9 mouse cellular contexts compared by ENCODE assay signal in genomic region chr2:32654743-32655393, GRCm38 (mm10). TPM values are rescaled to one million over a fixed set of nuclear protein-coding genes. Genes with fewer than 3 reads are reported as not detected.
DNase-seq lines count a peak whose midpoint lies in the region; ATAC-seq and TF ChIP-seq lines count a peak whose summit lies in the region.
"Had no signal": no experiment of that assay in that cellular context is flagged by ENCODE, and none has a peak within 500 bp of the region (broad histone marks: within the 10 kb centered on the region; RNA-seq: fewer than 3 reads in every experiment).

No protein-coding gene starts in this region.

- H3K27me3 ChIP-seq in midbrain, embryonic 10.5 days (ENCODE audit: low read depth, poor library complexity, severe bottlenecking) = no peaks in the 10 kb centered on the region
- no peaks in the 10 kb centered on the region for H3K27me3 ChIP-seq in midbrain, postnatal 0 days (ENCODE audit: insufficient read depth, low read length)
- no peaks in the 10 kb centered on the region for H3K27me3 ChIP-seq in hindbrain, embryonic 14.5 days (ENCODE audit: control insufficient read depth, insufficient read depth, low read length)
- H3K27me3 ChIP-seq in liver, embryonic 13.5 days = no peaks in the 10 kb centered on the region
- H3K27me3 ChIP-seq in stomach, embryonic 16.5 days (ENCODE audit: control insufficient read depth, insufficient read depth, low read length) = no peaks in the 10 kb centered on the region

- H3K36me3 ChIP-seq in midbrain, embryonic 10.5 days = no peaks in the 10 kb centered on the region
- no peaks in the 10 kb centered on the region for H3K36me3 ChIP-seq in midbrain, postnatal 0 days (ENCODE audit: insufficient read depth, low read length)
- no peaks in the 10 kb centered on the region for H3K36me3 ChIP-seq in hindbrain, embryonic 14.5 days (replicated peaks; ENCODE audit: control insufficient read depth, insufficient read depth)
- H3K36me3 ChIP-seq in liver, embryonic 13.5 days = no peaks in the 10 kb centered on the region; the same call in 1 of the 2 replicates
- no peaks in the 10 kb centered on the region for H3K36me3 ChIP-seq in stomach, embryonic 16.5 days (ENCODE audit: control insufficient read depth, insufficient read depth, low read length)

- no peak for TF ChIP-seq CTCF in midbrain, postnatal 0 days (IDR thresholded peaks at IDR 0.05)

- no peak for ATAC-seq in midbrain, postnatal 0 days (ENCODE audit: low FRiP score)
- ATAC-seq in hindbrain, embryonic 14.5 days (ENCODE audit: low FRiP score) = no peak
- no peak for ATAC-seq in liver, embryonic 13.5 days (ENCODE audit: low read depth)
- ATAC-seq in stomach, embryonic 16.5 days (ENCODE audit: insufficient read depth, low FRiP score) = no peak
- no peak for ATAC-seq in monocyte, adult 5-6 weeks (replicated peaks; ENCODE audit: insufficient number of reproducible peaks, low FRiP score, low TSS enrichment, poor library complexity, severe bottlenecking)

- peak overlapping the region; percentile 53 for H3K27ac ChIP-seq in midbrain, embryonic 10.5 days (replicated peaks)
- H3K27ac ChIP-seq in midbrain, postnatal 0 days (ENCODE audit: low read depth, low read length) = no peak overlapping the region; the same call in 1 of the 2 replicates
- H3K27ac ChIP-seq in hindbrain, embryonic 14.5 days = peak overlapping the region; percentile 16; the same call in 1 of the 2 replicates
- peak overlapping the region; percentile 41 for H3K27ac ChIP-seq in liver, embryonic 13.5 days
- H3K27ac ChIP-seq in stomach, embryonic 16.5 days (ENCODE audit: low read length) = peak overlapping the region; percentile 66

- H3K9me3 ChIP-seq in midbrain, embryonic 10.5 days (replicated peaks) = no peaks in the 10 kb centered on the region
- H3K9me3 ChIP-seq in midbrain, postnatal 0 days (ENCODE audit: low read length) = no peaks in the 10 kb centered on the region
- H3K9me3 ChIP-seq in hindbrain, embryonic 14.5 days (ENCODE audit: control insufficient read depth, low read length) = no peaks in the 10 kb centered on the region
- no peaks in the 10 kb centered on the region for H3K9me3 ChIP-seq in liver, embryonic 13.5 days (replicated peaks)
- H3K9me3 ChIP-seq in stomach, embryonic 16.5 days (replicated peaks; ENCODE audit: control insufficient read depth, low read length) = no peaks in the 10 kb centered on the region

- no peak for DNase-seq in midbrain, embryonic 10.5 days (ENCODE audit: low spot score)
- DNase-seq in midbrain, postnatal 0 days (ENCODE audit: low spot score) = no peak
- no peak for DNase-seq in hindbrain, embryonic 14.5 days (ENCODE audit: low spot score)
- DNase-seq in liver, embryonic 13.5 days = no peak
- no peak for DNase-seq in right cerebral cortex, postnatal 14 days
- DNase-seq in adrenal gland, postnatal 4 days (ENCODE audit: low spot score in 2 of 2) = no peak
- DNase-seq: gastrocnemius, postnatal 10 days had no signal

- no peak overlapping the region for H3K4me3 ChIP-seq in midbrain, embryonic 10.5 days
- no peak overlapping the region for H3K4me3 ChIP-seq in midbrain, postnatal 0 days (ENCODE audit: low read depth, low read length)
- H3K4me3 ChIP-seq in hindbrain, embryonic 14.5 days (replicated peaks; ENCODE audit: low read length) = no peak overlapping the region
- H3K4me3 ChIP-seq in liver, embryonic 13.5 days (replicated peaks) = no peak overlapping the region
- H3K4me3 ChIP-seq in stomach, embryonic 16.5 days (replicated peaks; ENCODE audit: low read length) = no peak overlapping the region

- WGBS in midbrain, embryonic 10.5 days = 82% methylated on average over 14 of the region's 14 CpGs
- WGBS in midbrain, postnatal 0 days = 82% methylated on average over 14 of the region's 14 CpGs
- 76% methylated on average over 14 of the region's 14 CpGs for whole genome bisulfite sequencing in hindbrain, embryonic 14.5 days
- WGBS in liver, embryonic 13.5 days (ENCODE audit: insufficient replicate concordance) = 43% methylated on average over 14 of the region's 14 CpGs
- WGBS in stomach, embryonic 16.5 days = 61% methylated on average over 14 of the region's 14 CpGs

- no peak overlapping the region for H3K9ac ChIP-seq in midbrain, postnatal 0 days (replicated peaks; ENCODE audit: low read length, poor library complexity, severe bottlenecking)
- H3K9ac ChIP-seq in hindbrain, embryonic 14.5 days = no peak overlapping the region
- H3K9ac ChIP-seq in liver, embryonic 13.5 days = 0 out of 2 replicates have a peak overlapping the region, but pooled peaks have one; percentile 0
- peak overlapping the region; percentile 35; the same call in 1 of the 2 replicates for H3K9ac ChIP-seq in stomach, embryonic 16.5 days (ENCODE audit: low read length)

- no peak overlapping the region for H3K4me2 ChIP-seq in midbrain, postnatal 0 days (ENCODE audit: low read depth, low read length, poor library complexity, severe bottlenecking)
- no peak overlapping the region for H3K4me2 ChIP-seq in hindbrain, embryonic 14.5 days (replicated peaks)
- no peak overlapping the region for H3K4me2 ChIP-seq in liver, embryonic 13.5 days
- no peak overlapping the region for H3K4me2 ChIP-seq in stomach, embryonic 16.5 days (ENCODE audit: low read depth, low read length)

- peaks cover 20% of the 10 kb centered on the region for H3K4me1 ChIP-seq in midbrain, embryonic 10.5 days
- H3K4me1 ChIP-seq in midbrain, postnatal 0 days (ENCODE audit: insufficient read depth, low read length) = no peaks in the 10 kb centered on the region
- H3K4me1 ChIP-seq in hindbrain, embryonic 14.5 days (replicated peaks; ENCODE audit: control insufficient read depth, insufficient read depth, low read length) = no peaks in the 10 kb centered on the region
- H3K4me1 ChIP-seq in liver, embryonic 13.5 days (replicated peaks) = peaks cover 63% of the 10 kb centered on the region
- peaks cover 15% of the 10 kb centered on the region; the same call in 1 of the 2 replicates for H3K4me1 ChIP-seq in stomach, embryonic 16.5 days (ENCODE audit: control insufficient read depth, insufficient read depth, low read length)

RNA-seq across cellular contexts. Expression of gene Eng, which starts 8.5 kb away (rescaled TPM):
- 25.6 and 29.2 TPM in 2 replicates for polyA plus RNA-seq in midbrain, embryonic 10.5 days (2016; fragmentation: Nextera tagmentation; extraction: Ambion mirVana)
- 16.7 and 20.0 TPM in 2 replicates for total RNA-seq in midbrain, postnatal 0 days (2014; rRNA removed)
- polyA plus RNA-seq in midbrain, postnatal 0 days (2015; fragmentation: Nextera tagmentation; extraction: Ambion mirVana) = 20.3 and 21.3 TPM in 2 replicates
- 28.1 and 30.5 TPM in 2 replicates for polyA plus RNA-seq in hindbrain, embryonic 14.5 days (2014; fragmentation: Nextera tagmentation; extraction: Ambion mirVana)
- polyA plus RNA-seq in liver, embryonic 13.5 days (2015; fragmentation: Nextera tagmentation; extraction: Ambion mirVana) = 20.6 and 23.4 TPM in 2 replicates
- polyA plus RNA-seq in stomach, embryonic 16.5 days (2015; fragmentation: Nextera tagmentation; extraction: Ambion mirVana) = 63.6 and 64.5 TPM in 2 replicates
- 0.19 to 1.1 TPM (median 0.48 TPM) in 3 replicates for total RNA-seq in monocyte, adult 5-6 weeks (2017)
- total RNA-seq in adrenal gland, postnatal 4 days (2021) = 100 to 1,000 TPM in 1 of 2 experiments, 10 to 100 TPM in 1; 97.4 to 103 TPM

RNA-seq across cellular contexts. Expression of gene Ak1, which starts 33.3 kb away (rescaled TPM):
- polyA plus RNA-seq in midbrain, embryonic 10.5 days (2016; fragmentation: Nextera tagmentation; extraction: Ambion mirVana) = 26.4 and 30.3 TPM in 2 replicates
- 99.6 and 107 TPM in 2 replicates for total RNA-seq in midbrain, postnatal 0 days (2014; rRNA removed)
- polyA plus RNA-seq in midbrain, postnatal 0 days (2015; fragmentation: Nextera tagmentation; extraction: Ambion mirVana) = 114 and 133 TPM in 2 replicates
- 78.1 and 82.0 TPM in 2 replicates for polyA plus RNA-seq in hindbrain, embryonic 14.5 days (2014; fragmentation: Nextera tagmentation; extraction: Ambion mirVana)
- 2.2 and 2.3 TPM in 2 replicates for polyA plus RNA-seq in liver, embryonic 13.5 days (2015; fragmentation: Nextera tagmentation; extraction: Ambion mirVana)
- 27.4 and 60.2 TPM in 2 replicates for polyA plus RNA-seq in stomach, embryonic 16.5 days (2015; fragmentation: Nextera tagmentation; extraction: Ambion mirVana)
- total RNA-seq in monocyte, adult 5-6 weeks (2017) = 0.43 TPM in 1 of 3 replicates, not detected in the others
- 10 to 100 TPM; 53.4 to 68.7 TPM for total RNA-seq in adrenal gland, postnatal 4 days (2021)

RNA-seq across cellular contexts. Expression of gene Fpgs, which starts 49.1 kb away (rescaled TPM):
- polyA plus RNA-seq in midbrain, embryonic 10.5 days (2016; fragmentation: Nextera tagmentation; extraction: Ambion mirVana) = 25.6 and 27.9 TPM in 2 replicates
- total RNA-seq in midbrain, postnatal 0 days (2014; rRNA removed) = 24.6 and 25.9 TPM in 2 replicates
- polyA plus RNA-seq in midbrain, postnatal 0 days (2015; fragmentation: Nextera tagmentation; extraction: Ambion mirVana) = 25.1 and 29.6 TPM in 2 replicates
- polyA plus RNA-seq in hindbrain, embryonic 14.5 days (2014; fragmentation: Nextera tagmentation; extraction: Ambion mirVana) = 14.8 and 16.3 TPM in 2 replicates
- polyA plus RNA-seq in liver, embryonic 13.5 days (2015; fragmentation: Nextera tagmentation; extraction: Ambion mirVana) = 31.1 and 32.9 TPM in 2 replicates
- 28.3 and 30.6 TPM in 2 replicates for polyA plus RNA-seq in stomach, embryonic 16.5 days (2015; fragmentation: Nextera tagmentation; extraction: Ambion mirVana)
- 6.4 to 12.8 TPM (median 8.0 TPM) in 3 replicates for total RNA-seq in monocyte, adult 5-6 weeks (2017)
- 10 to 100 TPM; 33.2 to 36.2 TPM for total RNA-seq in adrenal gland, postnatal 4 days (2021)

RNA-seq across cellular contexts. Expression of gene St6galnac6, which starts 55.4 kb away (rescaled TPM):
- 10.8 and 11.9 TPM in 2 replicates for polyA plus RNA-seq in midbrain, embryonic 10.5 days (2016; fragmentation: Nextera tagmentation; extraction: Ambion mirVana)
- total RNA-seq in midbrain, postnatal 0 days (2014; rRNA removed) = 113 and 166 TPM in 2 replicates
- polyA plus RNA-seq in midbrain, postnatal 0 days (2015; fragmentation: Nextera tagmentation; extraction: Ambion mirVana) = 42.1 and 45.2 TPM in 2 replicates
- polyA plus RNA-seq in hindbrain, embryonic 14.5 days (2014; fragmentation: Nextera tagmentation; extraction: Ambion mirVana) = 8.5 and 9.3 TPM in 2 replicates
- 10.0 and 12.8 TPM in 2 replicates for polyA plus RNA-seq in liver, embryonic 13.5 days (2015; fragmentation: Nextera tagmentation; extraction: Ambion mirVana)
- polyA plus RNA-seq in stomach, embryonic 16.5 days (2015; fragmentation: Nextera tagmentation; extraction: Ambion mirVana) = 17.1 and 18.5 TPM in 2 replicates
- 4.8 to 11.1 TPM (median 10.5 TPM) in 3 replicates for total RNA-seq in monocyte, adult 5-6 weeks (2017)
- 10 to 100 TPM; 53.0 to 58.0 TPM for total RNA-seq in adrenal gland, postnatal 4 days (2021)

RNA-seq across cellular contexts. Expression of gene Cdk9, which starts 58.0 kb away (rescaled TPM):
- 119 and 132 TPM in 2 replicates for polyA plus RNA-seq in midbrain, embryonic 10.5 days (2016; fragmentation: Nextera tagmentation; extraction: Ambion mirVana)
- total RNA-seq in midbrain, postnatal 0 days (2014; rRNA removed) = 88.1 and 92.4 TPM in 2 replicates
- polyA plus RNA-seq in midbrain, postnatal 0 days (2015; fragmentation: Nextera tagmentation; extraction: Ambion mirVana) = 58.2 and 59.4 TPM in 2 replicates
- 59.7 and 61.6 TPM in 2 replicates for polyA plus RNA-seq in hindbrain, embryonic 14.5 days (2014; fragmentation: Nextera tagmentation; extraction: Ambion mirVana)
- 60.4 TPM in 2 replicates for polyA plus RNA-seq in liver, embryonic 13.5 days (2015; fragmentation: Nextera tagmentation; extraction: Ambion mirVana)
- 71.9 and 82.7 TPM in 2 replicates for polyA plus RNA-seq in stomach, embryonic 16.5 days (2015; fragmentation: Nextera tagmentation; extraction: Ambion mirVana)
- total RNA-seq in monocyte, adult 5-6 weeks (2017) = 83.0 to 107 TPM (median 86.5 TPM) in 3 replicates
- total RNA-seq in adrenal gland, postnatal 4 days (2021) = 100 to 1,000 TPM; 102 to 105 TPM

Comparison
In these comparisons a context has a peak if more than half of its experiments do, and no peak if none do; other contexts are left out.
1. H3K9ac ChIP-seq: peak in liver, embryonic 13.5 days (single experiment) and stomach, embryonic 16.5 days (single experiment); none in midbrain, postnatal 0 days (single experiment) and hindbrain, embryonic 14.5 days (single experiment).